Mouse (Mus musculus) right cerebral cortex, postnatal 10 days (tissue): ENCODE results near the gene Stard7.
"Not testable (repeated sequence)": the region's sequence is repeated elsewhere in the genome, so short reads cannot be mapped to it uniquely, and the experiment has no call there.

ENCODE experiments used
- DNase-seq, 2 experiments: peaks; one replicate each; pipeline ENCODE4 v3.0.0; 2021; ENCODE audit warnings: low spot score in 2 of 2

Gene Stard7

DNA sequence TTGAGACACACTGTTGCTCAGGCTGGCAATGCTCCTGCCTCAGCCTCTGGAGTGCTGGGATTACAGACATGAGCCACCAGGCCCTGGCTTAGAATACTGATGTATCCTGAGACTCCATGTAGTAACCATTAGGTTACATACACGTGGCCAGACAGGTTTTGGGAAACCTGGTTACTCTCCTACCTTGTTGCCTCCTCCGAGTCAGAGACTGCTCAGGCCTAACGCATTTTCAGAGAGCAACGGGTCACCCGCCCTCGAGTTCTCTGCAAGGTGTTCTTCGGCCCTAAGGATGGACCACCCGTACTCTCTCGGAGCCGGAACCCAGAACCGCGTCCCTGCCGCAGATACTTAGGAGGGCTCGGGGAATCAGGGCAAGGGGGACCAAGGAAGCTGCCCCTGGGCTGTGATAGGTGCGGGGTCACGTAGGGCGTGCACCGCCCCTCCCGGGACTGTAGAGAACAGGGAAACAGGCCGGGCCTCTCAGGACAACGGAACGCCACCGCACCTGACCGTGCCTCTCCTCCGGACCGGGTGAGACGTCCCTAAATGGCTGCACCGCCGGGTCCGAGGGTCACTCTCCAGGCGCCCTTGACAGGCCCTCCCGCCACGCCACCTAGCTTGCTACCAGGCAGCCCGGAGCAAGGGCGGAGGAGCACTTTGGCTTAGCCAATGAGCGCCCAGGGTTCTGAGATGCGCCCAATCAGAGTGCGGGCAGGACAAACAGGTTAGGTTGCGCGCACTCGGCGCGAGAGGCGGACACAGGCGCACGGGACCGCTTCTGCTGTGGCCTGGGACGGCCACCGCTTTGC, at the start of gene Stard7:
Gene Stard7, plus strand, starts transcription at position 728 of the 809 bp plus-strand sequence.
- peak; percentile 97 to 98 for DNase-seq

DNA sequence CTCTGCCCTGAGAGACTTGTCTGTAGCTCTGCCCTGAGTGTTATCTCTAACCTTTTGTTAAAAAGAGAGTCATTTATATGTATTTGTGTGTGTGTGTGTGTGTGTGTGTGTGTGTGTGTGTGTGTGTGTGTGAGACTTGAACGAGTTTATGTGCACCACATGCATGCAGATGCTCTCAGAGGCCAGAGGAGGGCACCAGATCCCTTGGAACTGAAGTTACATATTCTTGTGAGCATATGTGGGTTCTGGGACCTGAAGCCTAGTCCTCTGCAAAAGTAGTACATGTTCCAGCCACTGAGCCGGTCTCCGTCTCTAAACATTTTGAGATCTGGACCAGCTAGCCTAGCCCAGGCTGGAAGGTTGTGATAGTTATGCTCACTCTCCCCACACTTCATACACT, 44.8 kb upstream of the Stard7 start:
- DNase-seq = no peak

DNA sequence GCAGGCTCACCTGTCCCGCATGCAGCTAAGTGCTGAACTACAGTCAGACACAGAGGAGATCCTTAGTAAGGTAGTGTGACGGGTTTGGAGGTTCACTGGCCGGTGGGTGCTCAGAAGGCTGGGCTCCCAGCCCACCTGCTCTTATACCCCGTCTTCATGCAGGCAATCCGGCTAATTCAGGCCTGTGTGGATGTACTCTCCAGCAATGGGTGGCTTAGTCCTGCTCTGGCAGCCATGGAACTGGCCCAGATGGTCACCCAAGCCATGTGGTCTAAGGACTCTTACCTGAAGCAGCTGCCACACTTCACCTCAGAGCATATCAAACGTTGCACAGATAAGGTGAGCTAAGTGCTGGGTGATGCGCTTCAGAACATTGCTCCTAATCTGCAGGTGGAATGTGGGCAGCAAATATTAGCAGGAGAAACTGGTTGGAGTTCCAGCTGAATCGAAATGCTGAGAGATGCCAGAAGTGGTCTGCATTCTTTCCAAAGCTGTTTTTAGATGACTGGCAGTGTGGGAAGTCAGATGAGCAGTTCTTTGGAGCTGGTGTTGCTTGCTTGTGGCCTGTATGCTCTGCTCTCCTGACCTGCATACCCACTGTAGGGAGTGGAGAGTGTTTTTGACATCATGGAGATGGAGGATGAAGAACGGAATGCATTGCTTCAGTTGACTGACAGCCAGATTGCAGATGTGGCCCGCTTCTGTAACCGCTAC, 32.0 kb upstream of the Stard7 start:
- no peak for DNase-seq

DNA sequence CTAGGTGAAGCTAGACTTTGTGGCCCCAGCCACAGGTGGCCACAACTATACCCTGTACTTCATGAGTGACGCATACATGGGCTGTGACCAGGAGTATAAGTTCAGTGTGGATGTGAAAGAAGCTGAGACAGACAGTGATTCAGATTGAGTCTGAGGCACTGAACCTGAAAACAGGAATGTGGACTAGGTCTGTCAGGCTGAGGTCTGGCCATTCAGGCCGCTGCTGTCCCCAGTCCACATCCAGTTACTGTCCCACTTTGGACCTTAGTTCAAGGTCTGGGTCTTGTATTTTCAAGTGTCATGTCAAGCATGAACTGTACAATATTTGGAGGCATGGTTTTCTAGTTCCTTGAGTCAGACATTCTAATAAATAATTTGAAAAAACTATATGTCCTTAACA, 30.0 kb upstream of the Stard7 start:
- no peak for DNase-seq

DNA sequence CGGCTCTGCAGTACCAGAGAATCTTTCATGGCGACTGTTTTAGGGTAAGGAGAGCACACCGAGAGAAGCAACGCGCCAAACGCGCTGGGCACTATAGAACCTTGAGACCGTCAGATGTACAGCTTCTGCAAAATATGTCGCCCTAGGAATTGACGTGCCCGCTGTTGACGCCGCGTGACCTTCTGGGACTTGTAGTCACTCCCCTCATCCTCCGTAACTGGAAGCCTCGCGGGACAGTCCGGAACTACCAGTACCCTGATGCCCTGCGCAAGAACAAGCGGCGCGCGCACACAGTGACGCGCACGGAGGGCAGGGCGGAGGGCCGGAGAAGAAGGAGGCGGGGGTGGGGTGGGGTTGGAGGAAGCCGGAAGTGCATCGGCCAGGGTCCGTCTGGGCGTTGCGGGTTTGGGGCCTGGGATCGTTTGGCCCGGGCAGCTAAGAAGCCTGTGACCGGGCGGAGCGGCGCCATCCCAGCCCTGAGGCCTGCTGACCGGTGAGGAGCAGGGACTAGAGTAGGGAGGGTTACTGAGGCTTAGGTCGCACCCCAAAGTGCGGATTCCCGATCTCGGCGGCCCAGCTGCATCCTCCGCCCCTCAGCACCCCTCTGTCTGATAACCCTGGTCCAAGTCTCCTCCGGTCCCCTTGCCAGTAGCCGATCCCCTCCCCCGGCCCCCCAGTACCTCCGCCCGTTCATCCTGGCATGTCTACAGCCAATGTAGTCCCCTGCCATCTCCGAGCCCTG, 22.3 kb upstream of the Stard7 start, which contains the start of the genes Ciao1 and Tmem127:
Gene Ciao1, minus strand, starts transcription at position 225 of the 742 bp plus-strand sequence.
Gene Tmem127, plus strand, starts transcription at position 317 of the 742 bp plus-strand sequence.
- DNase-seq = peak; percentile 99

DNA sequence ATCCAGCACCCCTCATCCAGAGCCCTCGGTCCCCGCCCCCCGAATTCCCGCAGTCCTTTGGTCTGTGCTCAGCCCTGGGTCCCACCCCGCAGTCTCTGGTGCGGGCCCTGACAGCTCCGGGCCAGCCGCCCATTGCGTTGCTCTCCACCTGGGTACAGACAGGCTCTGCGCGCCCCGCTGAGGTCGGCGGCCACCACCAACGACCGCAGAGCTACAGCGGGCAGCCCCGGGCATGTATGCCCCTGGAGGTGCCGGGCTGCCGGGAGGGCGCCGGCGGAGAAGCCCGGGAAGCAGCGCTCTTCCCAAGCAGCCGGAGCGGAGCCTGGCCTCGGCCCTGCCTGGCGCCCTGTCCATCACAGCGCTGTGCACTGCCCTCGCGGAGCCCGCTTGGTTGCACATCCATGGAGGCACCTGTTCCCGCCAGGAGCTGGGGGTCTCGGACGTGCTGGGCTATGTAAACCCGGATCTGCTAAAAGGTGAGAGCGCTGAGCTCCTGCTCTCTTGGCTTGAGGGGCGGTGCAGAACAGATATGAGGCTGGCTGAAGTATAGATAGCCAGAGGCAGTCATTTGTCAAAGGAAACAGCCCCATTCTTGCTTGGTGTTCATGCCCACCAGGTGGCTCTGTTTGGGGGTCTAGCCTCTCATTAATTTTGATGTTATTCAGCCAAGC, 21.5 kb upstream of the Stard7 start:
- DNase-seq = peak; percentile 58 to 66

DNA sequence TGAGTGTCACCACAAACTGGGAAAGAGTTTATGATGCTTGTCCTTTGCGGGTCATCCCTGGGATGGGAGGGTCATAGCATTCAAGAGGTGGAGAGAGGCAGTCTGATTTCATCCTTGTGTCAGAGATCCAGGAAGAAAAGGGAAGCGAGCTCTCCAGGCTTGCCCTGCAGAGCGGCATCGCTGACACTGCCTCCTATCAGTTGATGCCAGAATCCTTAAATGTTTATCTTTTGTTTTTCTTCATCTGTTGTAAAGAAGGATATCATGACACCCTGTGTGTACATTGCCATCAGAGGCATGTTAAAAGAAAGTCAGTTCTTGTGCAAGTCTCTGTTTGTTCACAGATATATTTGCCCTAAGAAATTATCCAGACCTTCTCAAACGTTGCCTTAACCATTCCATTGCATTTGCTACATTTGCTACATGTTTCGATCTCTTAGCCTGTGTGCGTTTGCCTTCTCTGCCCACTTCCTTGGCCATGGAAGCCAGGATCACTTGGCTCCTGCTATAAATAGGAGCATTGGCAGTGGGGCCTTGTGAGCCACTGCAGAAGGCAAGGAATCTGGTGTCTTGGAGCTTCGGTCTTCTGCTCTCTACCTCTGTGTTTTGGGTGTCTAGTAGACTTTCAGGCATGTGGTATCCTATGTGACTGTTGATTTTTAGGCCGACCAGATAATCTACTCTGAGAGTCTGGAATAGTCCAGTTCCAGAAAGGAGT, 19.6 kb upstream of the Stard7 start:
- no peak for DNase-seq

DNA sequence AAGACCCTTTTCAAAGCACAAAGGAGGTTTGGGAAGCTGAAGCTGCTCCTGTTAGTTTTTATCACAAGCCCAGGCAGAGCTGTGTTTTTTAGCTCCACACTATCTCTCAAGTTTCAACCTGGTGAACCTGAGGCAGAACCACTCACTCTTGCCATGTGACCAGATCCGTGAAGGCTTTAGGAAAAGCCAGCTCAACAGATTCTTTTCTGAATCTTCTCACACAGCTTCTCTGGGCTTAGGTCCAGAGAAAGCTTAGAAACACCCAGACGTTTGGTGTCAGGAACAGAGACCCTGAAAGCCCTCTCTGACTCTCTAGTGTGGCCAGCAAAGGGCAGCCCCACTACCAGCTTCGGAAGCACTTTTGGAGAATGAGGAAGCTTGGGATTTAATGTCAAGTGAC, 18.6 kb upstream of the Stard7 start:
- no peak for DNase-seq

DNA sequence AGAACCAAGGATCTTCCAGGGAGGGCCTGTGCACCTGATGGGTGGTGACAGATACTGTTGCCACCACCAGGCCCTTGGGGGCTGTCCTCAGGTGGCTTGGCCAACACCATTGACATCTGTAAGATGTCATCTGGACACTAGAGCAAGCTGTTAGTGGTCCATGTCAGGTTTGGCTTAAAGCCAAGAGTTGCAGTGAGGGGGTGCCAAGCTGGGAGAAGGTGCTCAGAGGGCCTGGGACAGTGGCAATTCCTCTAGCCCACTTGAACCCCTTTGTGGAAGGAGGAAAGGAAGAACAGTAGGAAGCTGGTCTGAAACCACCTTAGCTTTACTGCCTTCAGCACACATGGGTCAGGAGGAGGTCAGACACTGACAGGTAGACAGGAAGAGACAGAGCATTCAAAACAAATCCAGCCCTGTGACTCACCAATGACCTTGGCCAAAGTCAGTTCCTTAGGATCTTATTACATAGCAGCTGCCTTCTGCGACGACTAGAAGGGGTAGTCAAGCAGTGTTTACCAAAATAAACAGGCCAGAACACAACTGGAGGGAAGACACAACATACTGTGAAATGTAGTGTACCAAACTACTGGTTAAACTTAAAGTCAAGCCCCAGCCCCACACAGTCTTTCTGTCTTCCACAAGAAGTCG, 18.0 kb upstream of the Stard7 start:
- no peak for DNase-seq

DNA sequence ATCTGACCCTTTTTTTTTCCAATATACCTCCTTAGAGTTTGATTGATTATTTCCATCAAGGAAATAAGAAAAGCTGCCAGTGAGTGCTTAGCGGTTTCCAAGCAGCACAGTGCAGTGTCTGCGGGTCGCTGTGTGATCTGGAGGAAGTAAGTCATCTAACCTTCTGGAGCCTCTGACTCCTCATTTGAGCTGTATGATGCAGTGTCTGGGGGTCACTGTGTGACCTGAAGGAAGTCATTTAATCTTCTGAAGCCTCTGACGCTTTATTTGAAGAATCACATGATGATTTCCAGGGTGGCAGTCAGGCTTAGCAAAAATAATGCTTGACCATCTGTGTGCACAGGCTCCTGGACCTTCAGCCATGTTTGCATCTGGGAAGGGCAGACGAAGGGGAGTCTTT, 17.2 kb upstream of the Stard7 start:
- DNase-seq = no peak

DNA sequence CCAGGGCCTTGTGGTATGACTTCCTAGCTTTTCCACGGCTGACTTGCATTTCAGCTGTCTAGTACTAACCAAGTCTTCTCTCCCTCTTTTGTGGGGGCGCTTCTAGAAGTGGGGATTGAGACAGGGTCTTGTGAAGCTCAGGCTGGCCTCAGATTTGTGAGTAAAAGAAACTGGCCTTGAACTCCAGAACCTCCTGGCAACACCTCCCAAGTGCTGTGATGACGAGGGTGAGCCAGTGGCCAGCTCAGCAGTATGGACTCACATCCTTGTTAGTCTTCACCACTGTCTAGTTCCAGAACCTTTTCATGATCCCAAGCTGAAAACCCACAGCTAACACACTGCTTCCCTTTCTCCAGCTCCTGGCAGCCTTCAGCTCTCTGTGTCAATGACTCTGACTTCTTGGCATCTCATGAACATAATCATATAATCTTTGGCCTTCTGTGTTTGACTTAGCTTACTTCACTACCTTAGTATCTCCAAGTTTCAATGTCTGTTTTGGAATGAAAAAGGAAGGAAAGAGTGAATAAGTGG, 15.3 kb upstream of the Stard7 start:
- DNase-seq = no peak

DNA sequence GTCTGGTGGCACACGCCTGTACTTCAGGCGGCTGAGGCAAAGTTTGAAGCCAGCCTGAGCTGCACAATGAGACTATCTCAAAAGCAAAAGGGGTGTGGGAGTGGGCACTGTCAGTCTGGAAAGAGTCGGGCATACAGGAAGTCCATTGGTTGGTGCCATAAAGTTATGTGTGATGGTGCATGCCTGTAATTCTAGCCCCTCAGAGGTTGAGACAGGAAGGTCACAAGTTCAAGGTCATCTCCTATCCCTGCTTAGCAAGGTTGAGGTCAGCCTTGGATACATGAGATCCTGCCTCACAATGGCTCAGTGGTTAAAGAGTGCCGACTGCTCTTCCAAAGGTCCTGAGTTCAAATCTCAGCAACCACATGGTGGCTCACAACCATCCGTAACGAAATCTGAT, 14.7 kb upstream of the Stard7 start:
- no peak for DNase-seq

DNA sequence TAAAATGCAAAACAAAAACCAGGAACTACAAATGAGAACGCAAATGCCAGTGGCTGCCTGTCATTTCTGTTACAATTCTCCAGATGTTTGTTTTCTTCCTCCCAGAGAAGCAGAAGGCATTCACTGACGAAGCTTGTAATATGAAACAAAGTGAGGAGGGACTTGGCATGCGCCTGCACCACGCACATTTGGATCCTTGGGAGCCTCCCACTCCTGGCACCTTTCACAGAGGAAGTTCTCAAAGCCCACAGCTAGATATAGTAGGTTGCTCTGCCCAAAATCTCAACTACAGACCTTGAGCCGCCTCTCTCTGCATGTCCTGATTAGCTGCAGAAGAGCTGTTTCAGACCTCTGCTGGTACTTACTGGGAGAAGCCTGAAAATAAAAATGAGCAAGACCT, 10.7 kb upstream of the Stard7 start:
- no peak for DNase-seq

DNA sequence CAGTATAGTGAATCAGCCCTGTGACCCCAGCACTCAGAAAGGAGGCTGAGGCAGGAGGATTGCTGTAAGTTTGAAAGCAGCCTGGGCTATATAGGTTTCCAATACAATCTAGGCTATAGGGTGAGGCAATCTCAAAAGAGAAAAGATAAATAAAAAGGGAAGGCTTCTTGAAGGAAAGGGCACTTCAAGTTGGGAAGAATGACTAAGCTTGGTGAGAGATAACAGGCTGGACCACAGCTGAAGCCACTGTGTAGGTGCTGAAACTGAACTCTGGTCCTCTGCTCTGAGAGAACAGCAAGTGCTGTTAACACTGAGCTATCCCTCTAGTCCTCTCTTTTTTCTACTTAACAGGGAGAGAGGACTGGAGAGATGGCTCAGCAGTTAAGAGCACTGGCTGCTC, 7.5 kb upstream of the Stard7 start:
- no peak for DNase-seq

DNA sequence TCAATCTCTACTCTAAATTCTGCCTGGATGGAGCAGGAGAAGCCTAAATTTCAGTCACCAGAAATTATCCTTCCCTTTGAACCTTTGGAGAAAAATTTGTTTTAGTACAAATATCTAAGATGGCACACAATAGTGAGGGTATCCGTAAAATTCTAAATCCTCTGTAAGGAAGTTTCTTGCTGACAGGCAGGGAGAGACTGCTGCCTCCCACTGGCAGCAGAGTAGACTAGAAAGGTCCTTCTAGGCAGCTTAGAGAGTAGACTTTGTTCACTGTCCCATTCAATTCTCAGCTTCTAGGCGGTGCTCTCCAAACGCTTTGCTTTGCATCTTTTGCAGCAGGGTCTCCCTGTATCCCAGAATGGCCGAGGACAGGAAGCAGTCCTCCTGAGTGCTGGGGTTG, 2.2 kb upstream of the Stard7 start:
- DNase-seq = no peak

DNA sequence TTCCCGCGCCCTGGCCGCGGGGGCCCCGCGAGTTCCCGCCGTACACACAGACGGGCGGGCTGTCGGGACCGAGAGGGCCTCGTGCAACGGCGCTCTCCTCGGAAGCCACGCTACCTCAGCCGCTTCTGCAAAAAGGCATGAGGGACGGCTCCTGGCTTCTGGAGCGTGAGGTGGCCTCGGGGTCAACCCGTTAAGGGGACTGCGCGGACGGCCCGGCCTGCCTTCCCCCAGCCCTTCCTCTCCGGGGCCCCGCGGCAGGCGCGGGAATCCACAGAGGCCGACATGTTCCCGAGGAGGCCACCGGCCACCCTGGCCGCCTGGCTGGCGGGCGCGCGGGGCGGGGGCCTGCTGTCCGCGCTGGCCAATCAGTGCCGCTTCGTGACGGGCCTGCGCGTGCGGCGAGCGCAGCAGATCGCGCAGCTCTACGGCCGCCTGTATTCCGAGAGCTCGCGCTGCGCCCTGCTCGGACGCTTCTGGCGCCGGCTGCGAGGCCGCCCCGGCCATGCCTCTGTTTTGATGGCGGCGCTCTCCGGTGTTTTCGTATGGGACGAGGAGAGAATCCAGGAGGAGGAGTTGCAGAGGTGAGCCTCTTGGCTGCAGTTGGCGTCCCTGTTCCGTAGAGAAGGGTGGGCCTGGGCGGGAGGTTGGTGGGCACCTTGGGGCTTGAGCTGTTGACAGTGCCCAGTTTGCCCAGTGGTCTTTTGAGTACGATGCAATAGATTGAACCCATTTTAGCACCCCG, 453 bp downstream of the Stard7 start:
- peak; percentile 88 to 93 for DNase-seq

DNA sequence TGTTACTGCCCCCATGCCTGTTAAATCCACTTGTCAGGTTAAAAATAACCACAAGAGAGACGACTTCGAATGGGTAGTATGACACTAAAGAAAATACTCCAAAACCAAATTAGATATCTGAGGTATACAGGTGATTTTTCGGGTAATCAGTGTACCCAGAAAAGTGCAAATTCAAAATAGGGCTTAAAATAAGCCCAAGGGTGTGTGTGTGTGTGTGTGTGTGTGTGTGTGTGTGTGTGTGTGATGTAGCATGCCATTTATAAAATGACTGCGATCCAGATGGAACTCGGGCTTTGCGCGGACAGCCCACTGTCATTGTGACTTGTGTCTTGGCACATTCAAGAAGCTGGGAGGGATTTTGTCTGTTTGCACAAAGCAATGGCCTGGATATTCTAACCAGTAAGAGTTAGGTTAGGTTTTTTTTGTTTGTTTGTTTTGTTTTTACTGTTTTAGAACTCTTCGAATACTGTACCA, 1.1 kb downstream of the Stard7 start:
- DNase-seq = peak; percentile 47 to 69

DNA sequence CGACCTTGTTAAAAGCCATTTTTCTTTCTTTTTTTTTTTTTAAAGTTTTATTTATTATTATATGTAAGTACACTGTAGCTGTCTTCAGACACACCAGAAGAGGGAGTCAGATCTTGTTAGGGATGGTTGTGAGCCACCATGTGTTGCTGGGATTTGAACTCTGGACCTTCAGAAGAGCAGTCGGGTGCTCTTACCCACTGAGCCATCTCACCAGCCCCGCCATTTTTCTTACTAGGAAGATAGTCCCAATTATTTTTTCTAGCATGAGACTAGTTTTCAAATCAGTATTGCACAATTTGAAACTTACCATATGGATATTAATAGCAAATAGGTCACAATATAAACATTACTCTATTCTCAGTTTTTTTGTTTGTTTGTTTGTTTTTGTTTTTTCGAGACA, 2.0 kb downstream of the Stard7 start:
- DNase-seq = not testable (repeated sequence)

DNA sequence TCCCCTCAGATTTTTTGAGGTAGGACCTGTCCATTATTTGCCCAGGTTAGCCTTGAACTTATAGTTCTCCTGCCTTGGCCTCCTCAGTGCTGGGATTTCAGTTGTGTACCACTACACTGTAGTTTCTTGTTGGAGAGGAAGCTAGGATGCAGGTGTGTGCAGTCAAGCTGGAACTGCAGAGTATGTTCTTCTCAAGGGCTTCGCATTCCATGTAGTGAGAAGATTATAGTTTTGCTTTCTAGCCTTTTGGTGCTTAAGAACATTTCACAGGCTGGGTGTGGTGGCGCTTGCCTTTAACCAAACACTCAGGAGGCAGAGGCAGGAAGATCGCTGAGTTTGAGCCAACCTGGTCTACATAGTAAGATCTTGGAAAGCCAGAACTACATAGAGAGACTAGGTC, 2.8 kb downstream of the Stard7 start:
- no peak for DNase-seq

DNA sequence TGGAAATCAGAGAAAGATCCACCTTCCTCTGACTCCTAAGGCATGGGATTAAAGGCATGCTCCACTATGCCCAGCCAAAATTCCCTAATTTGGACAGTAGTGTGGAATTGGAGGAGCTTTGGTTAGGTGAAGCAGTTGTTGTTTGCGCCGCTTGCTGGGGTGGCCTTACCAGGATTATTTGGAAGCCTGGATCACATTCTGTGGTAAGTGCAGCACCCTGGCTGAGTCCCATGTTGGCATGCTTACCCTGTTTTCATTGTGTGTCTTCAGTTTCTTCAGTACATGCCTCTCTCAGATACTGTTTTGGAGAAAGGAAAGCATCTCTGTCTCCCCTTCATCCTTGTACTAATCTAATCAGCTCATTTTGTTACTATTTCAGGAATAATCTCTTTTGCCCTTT, 4.6 kb downstream of the Stard7 start:
- DNase-seq = no peak
